Mouse (Mus musculus) splenic B cell, adult 2 months (primary cell): ENCODE data around the gene Kctd13.

ENCODE experiments used
- DNase-seq: peaks from one replicate; pipeline ENCODE4 v3.0.0-alpha.2; 2011; ENCODE audit warnings: low read depth, low spot score
- H3K27me3 ChIP-seq: 2 replicates; pipeline ENCODE4 v1.6.1; 2012; ENCODE audit warnings: mild to moderate bottlenecking, low read length, moderate library complexity, mixed read lengths; ENCODE audit not compliant: control insufficient read depth, poor library complexity, insufficient read depth, severe bottlenecking
- H3K36me3 ChIP-seq: 2 replicates; pipeline ENCODE4 v1.6.1; 2012; ENCODE audit warnings: mild to moderate bottlenecking, low read length, moderate library complexity, mixed read lengths; ENCODE audit not compliant: control insufficient read depth, poor library complexity, insufficient read depth, severe bottlenecking

Kctd13 gene

DNA sequence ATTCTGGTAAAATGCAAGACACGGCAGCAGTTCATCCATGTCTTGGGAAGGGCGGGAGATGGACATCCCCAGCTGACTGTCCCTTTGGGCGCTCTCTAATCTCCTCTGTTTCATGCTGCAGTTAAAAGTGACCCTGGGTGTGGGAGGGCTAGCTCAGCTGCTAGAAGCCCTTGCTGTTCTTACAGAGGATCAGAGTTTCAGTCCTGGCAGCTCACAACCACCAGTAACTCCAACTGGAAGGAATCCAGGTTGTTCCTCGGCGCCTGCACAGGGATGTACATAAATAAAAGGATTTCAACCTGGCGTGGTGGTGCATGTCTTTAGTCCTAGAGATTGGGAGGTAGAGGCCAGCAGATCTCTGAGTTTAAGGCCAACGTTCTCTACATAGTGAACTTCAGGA, 54.4 kb downstream of the Kctd13 start:
- H3K36me3 ChIP-seq: peaks cover 4% of the 10 kb centered on the region
- DNase-seq: no peak
- no peaks in the 10 kb centered on the region for H3K27me3 ChIP-seq

DNA sequence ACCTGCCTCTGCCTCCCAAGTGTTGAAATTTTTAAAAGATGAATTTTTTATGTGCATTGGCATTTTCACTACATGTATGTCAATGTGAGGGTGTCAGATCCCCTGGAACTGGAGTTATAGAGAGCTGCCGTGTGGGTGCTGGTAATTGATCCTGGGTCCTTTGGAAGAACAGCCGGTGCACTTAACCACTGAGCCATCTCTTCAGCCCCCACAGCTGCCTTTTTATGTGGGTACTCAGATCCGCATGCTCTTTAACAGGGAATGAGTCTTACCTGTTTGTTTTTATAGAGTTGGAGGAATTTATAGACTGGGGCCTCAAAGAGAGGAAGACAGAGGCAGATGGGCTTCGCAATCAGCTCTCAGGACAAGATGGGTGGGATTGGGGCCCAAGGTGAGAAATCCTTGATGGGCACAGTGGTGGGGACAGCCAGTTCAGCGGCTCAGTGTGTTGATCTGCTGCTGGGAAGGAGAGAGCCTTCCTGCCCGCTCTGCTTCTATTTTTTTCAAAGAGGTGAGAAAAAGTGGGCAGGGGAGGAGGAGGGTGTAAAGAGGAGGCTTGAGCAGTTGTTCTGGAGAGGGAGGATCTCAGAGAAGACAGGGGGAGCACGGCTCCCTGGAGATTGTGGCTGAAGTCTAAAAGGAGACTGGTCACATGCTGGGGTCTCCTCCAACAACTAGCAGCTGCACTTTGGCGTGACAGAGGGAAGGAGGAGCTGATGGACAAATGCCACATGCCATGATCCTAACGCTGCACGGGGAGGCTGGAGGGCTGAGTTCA, 56.2 kb downstream of the Kctd13 start:
- Histone ChIP-seq H3K27me3 (no peaks in the 10 kb centered on the region), H3K36me3 (peaks cover 2% of the 10 kb centered on the region)
- no peak for DNase-seq

DNA sequence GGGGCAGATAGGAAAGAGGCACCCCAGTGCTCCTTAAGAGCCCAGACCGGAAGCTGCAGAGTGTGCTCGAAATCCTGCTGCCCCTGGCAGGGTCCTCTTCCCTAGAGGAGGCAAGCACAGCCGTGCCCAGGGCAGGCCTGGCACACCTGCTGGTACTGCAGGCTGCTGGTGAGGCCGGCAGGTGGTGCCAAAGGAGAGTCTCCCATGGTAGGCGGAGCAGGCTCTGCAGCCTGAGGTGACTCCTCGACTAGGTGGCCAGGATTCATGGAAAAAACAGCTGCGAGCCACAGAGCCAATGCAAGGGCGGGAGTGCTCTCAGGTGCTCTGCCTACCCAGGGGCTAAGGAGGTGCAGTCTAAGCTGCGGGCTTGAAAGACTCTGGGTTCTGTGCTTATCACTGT, 57.6 kb downstream of the Kctd13 start:
- DNase-seq: peak; percentile 42
- H3K27me3 ChIP-seq: no peaks in the 10 kb centered on the region
- H3K36me3 ChIP-seq: peaks cover 2% of the 10 kb centered on the region

DNA sequence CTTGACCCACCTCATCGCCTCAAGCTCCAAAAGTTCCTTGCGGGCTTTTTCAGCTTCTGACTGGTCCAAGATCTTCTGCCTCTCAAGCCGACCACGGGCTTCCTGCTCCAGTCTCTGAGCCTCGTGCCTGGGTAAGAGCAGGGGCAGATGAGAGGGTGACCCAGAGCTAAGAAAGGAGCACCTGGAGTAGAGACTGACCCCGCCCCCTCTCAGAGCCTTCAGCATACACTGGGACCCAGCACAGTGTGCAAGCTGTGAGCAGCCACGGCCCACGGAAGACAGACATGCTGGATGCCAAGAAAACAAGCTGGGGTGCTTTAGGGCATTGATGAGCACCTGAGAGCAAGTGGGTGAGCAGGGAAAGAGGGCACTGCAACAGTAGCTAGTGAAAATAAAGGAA, 60.1 kb downstream of the Kctd13 start:
- no peaks in the 10 kb centered on the region for H3K27me3 ChIP-seq
- H3K36me3 ChIP-seq: peaks cover 4% of the 10 kb centered on the region
- DNase-seq: no peak
